Mouse (Mus musculus) ovary, adult 18-20 months (tissue): ENCODE results near the gene Arhgap28.

Experiments
- DNase-seq: peaks from one replicate; pipeline ENCODE4 v3.0.0; 2022; ENCODE audit warnings: low spot score, mixed read lengths

The Arhgap28 gene

DNA sequence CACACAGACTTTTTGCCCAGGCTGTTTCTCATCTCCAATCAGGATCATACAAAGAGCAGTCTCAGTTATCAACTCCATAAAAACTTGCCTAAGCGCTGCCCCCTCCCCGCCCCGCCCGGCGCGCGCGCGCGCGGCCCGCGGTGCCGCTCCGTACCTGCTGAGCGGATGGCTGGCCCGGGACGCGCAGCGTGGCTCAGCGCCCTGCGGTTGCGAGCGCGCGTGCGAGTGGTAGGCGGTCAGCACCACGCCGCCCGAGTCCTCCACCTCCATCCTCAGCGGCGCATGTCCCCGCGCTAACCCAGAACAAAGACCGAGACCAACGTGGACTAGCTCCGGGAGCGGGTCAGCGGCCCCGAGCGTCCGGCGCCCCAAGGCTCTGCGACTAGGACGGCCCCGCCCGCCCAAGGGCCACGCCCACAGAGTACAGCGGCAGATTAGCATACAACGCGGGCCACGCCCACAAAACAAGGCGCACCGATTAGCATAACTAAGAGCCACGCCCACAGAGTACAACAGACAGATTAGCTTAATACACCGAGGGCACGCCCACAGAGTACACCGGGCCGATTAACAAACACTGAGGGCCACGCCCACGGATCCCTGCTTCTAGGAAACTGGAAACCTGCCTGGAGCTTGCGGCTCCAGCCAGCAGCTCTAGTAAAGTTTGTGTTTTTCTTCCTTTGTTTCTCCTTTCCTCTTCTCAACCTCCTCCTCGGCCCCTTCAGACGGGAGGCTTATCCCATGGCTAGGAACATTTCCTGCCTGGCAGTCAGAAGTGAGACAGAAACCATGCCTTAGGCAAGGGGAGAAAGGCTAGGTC is at the start of gene Arhgap28:
TSS of gene Arhgap28 (minus strand) at position 380 of the 820 bp plus-strand sequence.
- DNase-seq = peak; percentile 96

DNA sequence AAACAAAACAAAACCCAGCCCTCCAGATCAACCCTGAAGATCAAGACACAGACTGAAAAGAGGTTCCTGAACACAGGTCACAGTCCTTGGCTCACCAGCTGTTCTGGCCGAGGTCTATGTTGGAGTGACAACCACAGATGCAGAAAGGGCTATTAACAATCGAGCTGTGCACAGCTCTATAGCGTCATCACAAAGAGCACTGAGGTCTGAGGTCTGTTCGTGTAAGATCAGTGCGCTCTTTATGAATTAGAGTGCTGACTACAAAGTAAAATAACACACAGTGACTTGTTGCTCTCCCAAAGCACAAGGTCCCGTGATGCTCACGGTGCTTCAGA is 42.4 kb upstream of the Arhgap28 start:
- no peak for DNase-seq

DNA sequence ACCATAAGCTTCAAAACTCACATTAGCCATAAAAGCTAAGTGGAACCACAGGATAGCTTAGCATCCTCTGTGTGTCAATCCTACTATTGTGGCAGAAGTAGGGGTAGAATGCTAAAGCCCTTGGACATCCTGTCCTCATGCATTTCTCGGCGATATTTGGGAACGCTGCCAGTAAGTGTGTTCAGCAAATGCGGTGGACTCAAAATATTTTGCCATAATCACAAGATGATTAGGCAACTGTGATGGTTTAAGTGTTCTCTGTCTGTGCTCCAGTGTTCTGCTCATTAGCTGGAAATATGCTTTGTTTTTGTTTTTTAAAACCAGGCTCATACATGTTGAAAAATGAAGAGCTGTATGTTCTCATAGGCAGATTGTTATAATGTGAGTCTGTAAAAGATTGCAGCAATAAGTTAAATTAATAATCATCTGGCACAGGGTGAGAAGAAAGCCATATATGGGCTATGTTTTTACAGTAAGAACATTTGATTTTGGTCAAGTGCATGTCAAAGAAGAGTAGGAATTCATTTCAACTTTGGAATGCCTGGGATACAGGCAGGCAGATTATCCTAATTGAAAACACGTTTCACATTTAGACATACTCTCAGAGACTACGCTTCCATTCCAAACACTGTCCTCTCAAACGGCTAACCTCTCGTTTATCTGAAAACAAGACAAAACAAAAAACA is 41.9 kb upstream of the Arhgap28 start:
- DNase-seq = no peak

DNA sequence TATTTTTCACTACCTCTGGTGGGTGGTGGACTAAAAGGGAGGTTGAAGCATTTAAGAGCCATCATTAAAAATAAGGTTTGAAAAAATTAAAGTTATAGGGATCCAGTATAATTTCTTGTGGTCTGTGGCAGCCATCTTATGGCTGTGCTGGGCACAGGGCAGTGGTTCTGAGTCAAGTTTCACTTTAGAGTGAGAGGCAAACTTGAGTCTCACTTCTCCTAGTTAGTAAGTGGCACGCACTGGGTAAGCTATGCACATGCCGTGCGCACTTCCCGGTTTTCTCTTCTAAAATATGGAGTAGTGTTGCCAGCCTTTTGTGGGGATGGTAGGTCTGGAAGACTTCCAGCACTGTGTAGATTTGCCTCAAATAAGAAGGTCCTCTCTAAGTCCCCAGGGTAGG is 38.5 kb upstream of the Arhgap28 start:
- DNase-seq = no peak

DNA sequence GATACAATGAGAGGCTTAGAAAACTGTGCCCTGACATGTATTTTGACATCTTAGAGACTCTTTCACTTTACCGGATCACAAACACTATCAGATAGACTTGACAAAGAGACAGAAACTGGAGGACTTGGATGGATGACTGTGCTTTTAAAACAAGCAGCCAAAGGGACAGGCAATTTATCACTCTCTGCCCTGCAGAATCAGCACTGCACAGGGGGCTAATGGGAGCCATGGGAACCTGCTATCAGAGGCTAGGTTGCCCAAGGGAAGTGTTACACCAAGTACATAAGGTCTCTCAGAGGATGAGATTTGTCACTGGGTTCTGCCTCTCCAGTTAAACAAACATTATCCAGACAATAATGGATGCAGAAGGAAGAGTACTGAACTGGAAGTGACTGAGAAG is 33.1 kb upstream of the Arhgap28 start:
- no peak for DNase-seq

DNA sequence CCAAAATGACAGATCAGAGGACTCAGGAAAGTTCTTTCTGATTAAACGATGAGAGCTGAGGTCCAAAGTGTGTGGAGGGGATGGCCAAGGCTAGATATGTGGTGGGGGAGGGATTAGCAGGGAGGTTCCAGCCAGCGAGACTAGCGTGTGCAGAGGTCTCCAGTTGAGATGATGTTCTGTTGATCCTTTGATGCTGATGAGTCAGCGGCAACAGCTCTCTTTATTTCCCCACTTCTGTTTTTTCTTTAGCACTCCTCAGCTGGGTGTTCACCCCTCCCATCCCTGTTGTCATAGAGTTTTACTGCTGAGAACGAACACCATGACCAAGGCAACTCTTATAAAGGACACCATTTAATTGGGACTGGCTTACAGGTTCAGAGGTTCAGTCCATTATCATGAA is 25.6 kb upstream of the Arhgap28 start:
- DNase-seq = no peak

DNA sequence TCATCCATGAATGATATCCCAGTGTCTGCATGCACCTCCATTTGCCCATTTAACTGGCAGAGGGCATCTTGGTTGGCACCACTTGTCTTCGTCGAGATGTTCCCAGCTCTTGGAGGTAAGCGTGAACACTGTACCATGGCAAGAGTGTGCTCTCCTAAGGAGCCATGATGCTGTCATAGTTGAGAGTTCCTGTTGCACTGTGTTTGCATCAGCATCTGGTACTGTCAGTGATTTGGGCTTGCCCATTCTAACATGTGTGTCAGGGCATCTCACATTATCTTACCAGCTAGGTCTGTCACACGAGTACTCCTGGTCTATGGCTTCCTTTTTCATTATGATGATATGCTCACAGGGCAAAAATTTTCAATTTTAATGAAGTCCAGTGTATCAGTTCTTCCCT is 24.6 kb upstream of the Arhgap28 start:
- DNase-seq = no peak

DNA sequence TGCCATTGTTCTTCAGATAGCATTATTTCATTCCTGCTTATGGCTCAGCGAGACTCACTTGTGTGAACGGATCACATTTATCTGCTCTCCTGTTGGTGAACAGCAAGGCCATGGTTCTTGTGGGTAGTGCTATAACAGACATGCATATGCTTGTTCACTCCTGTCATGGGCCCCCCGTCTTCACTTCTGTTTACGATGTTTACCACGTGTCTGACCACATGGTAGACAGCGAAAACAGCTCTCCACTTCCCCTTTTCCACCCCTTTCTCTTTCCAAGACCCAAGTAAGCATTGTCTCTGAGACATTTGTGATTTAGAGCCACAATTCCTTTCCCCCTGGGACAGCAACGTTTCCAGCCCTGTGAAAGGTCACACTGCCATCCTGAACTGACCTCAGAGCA is 20.4 kb upstream of the Arhgap28 start:
- no peak for DNase-seq

DNA sequence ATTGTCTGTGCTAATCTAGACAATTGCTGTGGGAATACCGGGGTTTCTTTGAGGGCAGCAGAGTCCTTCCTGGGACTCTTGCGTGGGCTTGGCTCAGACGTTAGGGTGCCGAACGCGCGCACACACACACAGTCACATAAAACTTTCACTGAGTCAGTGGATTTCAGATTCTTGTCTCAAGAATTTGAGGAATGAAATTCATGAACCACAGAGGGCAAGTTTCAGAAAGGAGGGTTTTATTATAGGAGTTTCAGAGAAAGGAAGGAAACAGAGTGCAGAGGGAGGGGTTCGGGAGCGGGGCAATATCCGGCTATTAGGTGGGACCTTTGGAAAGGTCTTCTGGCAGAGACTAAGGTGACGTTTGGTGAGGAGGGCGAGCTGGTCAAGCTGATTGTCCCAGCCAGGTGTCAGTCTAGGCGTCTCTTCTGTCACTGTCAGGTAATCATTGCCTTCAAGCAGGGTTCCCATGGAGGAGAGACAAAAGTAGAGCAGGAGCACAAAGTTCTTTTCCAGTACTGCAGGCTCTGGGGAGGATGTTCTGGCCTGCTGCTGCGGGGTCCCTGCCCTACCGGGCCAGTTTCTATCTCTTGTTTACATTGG is 15.6 kb upstream of the Arhgap28 start:
- no peak for DNase-seq

DNA sequence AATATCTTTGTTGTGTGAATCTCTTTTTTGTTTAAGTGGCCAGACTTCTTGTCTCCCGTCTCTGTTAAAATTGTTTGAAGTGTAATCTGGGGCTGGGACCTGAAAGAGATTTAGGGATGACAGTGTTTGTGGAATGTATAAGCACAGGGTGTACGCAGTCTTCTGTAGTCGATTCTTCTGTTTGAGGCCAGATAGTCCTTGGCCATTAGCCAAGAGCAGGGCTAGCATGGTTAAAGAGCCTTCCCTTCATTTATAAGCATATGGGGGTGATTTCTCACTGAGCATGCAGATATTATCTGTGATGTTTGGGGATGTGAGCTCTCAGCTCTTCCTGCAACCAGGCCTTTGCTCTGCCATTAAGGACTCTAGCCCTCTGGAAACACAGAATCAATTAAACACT is 13.2 kb upstream of the Arhgap28 start:
- no peak for DNase-seq

DNA sequence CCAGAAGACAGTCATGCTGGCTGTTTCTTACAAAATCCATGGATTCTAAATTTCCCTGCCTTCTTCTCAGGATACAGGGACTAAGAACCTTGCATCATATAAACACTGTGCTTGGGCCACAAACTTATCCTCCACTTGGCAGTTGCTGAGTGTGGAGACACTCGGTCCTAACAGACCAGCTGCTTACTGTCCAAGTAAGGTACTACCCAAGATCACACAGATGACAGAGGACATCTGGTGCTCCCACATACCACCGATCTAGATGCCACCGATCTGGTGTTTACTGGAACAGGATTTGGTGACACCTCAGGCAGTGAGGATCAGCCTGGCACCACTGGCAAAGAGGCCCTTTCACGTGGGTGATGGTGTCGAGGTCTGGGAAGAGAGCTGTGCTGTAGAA is 7.7 kb upstream of the Arhgap28 start:
- DNase-seq = no peak

DNA sequence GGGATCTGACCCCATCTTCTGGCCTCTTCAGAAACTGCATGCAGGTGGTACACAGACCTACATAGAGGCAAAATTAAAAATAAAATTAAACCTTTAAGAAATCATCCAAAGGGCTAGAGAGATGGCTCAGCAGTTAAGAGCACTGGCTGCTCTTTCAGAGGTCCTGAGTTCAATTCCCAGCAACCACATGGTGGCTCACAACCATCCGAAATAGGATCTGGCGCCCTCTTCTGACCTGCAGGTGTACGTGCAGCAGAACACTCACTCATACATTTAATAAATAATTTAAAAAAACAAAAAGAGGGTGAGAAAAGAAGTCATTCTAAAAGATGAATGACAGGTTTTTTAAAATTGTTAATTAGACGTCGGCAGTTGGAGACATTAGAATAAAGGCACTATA is 6.1 kb upstream of the Arhgap28 start:
- no peak for DNase-seq

DNA sequence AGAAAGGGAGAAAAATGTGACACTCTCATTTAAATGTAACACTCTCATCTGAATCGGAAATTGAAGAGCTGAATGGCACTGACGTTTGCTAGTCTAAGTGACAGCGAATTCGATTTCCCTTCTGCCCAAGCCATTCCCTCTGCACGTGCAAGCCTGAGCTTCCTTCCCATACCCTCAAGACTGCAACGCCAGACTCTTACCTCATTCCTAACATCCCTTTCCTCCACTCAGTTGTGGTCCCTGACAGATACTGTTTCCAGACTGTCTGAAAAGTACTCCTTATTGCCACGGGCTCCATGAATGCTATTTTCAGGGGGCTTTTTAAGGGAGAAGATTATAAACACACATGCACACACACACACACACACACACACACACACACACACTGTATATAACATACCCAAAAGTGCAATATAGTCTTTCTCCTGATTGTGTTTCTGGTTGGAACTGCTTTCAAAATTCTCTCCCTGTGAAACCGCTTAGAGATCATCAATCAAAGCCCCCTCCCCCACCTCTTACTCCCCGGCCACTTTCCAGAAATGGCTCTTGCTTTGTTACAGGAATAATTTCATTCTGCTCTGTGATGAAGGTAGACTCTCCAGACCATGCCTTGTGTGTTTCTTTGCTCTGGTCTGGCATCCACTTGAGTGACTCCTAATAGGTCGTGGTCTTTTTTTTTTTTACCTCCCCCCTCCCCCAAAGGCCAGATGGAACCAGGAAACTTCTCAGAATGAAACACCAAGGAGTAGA is 836 bp upstream of the Arhgap28 start:
- DNase-seq = no peak

DNA sequence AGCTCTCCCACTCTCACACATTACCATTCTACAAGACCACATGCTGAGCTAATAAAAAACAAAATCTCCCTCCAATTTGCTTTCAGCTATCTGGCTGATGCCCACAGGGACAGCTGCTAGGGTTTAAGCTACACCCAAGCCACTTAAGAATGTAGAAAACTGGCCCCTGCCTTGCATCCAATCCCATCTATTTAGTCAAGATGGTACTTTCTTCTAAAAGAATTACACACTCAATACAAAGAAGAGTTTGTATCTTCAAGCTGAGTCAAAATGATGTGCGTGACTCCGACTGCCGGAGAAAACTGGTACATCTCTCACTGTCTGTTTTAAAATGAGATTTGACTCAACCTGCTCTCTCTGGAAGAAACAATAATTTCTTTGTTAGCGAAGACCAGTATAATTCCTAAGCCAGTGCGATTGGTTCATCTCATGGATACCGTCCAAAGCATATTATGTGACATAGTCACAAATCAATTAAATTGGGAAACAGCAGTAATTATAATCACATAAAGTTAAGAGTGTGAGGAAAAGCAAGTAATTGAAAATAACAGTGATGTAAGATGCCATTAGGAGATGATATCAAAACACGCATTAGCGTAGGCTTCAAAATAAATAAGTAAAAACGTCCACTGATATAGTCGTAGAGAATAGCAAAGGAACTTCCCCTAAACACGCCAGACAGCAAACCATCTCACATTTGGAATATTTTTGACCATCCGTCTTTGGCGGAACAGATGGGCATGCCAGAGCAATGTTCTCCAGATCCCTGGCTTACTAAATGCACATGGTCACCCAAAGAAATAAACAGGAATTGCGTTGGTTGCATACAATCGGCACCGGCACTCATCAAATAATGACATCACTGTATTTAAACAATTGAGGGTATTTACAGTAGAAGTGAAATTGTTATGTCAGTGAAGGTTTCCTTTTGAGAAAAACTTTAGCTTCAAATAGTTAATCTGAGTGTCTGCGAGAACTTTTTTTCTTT is 1.0 kb downstream of the Arhgap28 start:
- no peak for DNase-seq

DNA sequence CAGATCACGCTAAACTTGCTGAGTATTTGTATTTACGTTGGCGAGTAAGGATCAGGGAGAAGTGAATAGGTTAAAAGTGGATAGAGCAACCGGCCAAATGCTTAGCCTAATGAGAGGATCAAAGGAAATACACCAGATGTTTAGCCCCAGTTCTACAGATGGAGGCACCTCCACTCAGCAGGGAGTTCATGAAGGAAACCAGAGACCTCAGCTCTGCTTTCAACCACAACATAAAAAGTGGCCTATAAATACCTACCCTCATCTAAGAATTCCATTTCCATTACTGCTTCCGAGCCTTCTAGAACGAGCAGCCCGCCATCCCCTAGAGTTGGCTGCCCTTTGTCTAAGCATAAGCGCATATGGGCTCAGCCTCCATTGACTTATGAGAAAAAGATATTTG is 4.1 kb downstream of the Arhgap28 start:
- no peak for DNase-seq

DNA sequence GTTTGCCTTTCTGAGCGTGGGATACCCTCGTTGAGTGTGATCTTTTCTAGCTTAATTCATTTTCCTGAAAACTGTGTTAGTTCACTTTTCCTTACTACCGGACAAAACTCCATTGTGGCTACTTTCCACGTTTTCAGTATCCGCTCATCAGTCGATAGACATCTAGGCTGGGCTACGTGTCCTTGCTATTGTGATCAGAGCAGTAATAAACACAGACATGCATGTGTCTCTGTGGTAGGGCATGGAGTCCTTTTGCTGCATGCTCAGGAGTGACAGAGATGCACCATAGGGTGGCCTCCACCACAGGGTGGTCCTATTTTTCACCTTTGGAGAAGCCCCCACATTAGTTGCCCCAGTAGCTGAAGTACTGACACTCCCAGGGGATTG is 7.2 kb downstream of the Arhgap28 start:
- no peak for DNase-seq

DNA sequence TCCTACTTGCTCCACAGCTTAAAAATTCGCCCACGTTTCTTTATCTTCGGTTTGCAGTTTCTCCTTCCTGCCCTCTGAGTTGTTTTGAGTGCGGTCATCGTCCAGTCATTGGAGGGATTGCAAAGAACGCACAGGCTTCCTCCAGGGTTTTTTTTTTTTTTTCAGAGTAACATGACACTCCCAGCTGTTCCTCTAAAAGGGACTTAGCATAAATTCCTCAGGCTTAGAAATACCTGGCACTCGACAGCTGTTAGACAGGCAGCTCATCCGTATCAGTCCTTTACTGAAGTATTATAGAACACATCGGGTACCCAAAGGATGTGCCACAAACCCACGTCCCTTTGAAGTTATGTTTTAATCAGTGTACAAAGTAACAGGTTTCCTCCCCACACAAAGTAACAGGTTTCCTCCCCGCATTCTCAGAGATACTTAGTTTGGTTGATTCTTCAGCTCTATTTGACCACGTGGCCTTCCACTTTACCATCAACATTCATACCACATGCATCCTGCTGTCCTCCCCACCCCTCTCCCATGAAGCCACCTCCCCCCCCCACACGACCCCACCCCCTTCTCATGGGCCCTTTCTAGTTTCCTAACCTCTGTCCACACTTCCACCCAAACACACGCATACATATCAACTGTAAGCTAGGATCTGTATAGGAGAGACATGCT is 7.7 kb downstream of the Arhgap28 start:
- DNase-seq = peak; percentile 56

DNA sequence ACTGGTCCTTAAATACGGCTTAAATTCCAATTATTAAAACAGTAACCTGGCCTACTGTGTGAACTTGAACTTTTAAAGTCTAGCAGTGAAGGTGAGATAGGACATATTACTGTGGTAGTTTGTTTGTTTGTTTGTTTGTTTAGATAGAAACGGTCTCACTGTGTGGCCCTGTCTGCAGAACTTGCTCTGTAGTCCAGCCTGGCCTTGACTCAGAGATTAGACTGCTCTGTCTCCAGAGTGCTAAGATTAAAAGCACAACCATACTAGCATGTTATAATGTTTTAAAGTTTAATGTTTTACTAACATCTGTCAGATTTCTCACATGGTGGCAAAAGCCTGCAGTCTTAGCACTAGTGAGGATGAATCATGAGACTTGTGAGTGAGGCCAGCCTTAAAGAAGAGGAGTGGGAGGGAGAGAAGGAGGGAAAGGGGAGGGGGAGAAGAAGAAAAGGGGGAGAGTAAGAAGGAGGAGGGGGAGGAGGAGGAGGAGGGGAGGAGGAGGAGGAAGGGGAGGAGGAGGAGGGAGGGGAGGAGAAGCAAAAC is 8.6 kb downstream of the Arhgap28 start:
- DNase-seq = no peak

DNA sequence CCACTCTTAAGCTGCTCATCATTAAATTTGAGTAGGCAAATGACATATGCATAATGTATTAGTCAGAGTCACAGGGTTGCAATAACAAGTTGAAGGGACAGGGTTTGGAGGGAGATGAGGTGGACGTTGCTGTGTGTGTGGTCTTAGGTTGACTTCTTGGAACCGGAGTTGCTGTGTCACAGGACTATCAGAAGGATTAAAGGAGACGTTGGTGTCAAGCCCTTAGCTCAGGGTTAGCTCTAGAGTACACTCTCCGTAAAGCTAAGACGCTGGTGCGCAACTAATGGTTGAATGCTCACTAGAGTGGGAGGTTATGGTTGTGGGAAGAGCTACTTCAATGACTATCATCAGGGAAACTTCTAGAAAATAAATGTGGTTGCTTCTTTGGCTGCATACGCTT is 9.1 kb downstream of the Arhgap28 start:
- DNase-seq = no peak

DNA sequence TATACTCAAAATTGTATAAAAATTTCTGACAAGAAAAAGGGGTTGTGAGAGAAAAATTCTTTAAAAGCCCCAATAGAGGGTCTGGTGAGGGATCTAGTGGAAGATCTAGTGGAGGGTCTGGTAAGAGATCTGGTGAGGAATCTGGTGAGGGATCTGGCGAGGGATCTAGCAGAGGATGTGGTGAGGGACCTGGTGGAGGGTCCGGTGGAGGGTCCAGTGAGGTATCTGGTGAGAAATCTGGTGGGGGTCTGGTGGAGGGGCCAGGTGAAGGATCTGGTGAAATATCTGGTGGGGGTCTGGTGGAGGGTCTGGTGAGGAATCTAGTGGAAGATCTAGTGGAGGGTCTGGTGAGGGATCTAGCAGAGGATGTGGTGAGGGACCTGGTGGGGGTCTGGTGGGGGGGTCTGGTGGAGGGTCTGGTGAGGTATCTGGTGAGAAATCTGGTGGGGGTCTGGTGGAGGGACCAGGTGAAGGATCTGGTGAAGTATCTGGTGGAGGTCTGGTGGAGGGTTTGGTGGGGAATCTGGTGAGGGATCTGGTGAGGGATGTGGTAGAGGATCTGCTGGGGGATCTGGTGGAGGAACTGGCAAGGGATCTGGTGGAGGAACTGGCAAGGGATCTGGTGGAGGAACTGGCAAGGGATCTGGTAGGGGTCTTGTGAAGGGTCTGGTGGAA is 10.4 kb downstream of the Arhgap28 start:
- DNase-seq = no peak
